ENCODE assay signal across 25 mouse cellular contexts in genomic region chr1:59430886-59431486, GRCm38 (mm10). TPM values are rescaled to one million over a fixed set of nuclear protein-coding genes. Genes with fewer than 3 reads are reported as not detected.
A peak's percentile ranks its signal among the peaks of the same experiment; 100 is the strongest.
DNase-seq lines count a peak whose midpoint lies in the region; ATAC-seq and TF ChIP-seq lines count a peak whose summit lies in the region.
"Had no signal": no experiment of that assay in that cellular context is flagged by ENCODE, and none has a peak within 500 bp of the region (broad histone marks: within the 10 kb centered on the region; RNA-seq: fewer than 3 reads in every experiment).

No protein-coding gene starts in this region.

- no peak overlapping the region for H3K4me3 ChIP-seq in kidney, embryonic 14.5 days (ENCODE audit: low read length)
- no peak overlapping the region for H3K4me3 ChIP-seq in ES-Bruce4 (ENCODE audit: low read depth, low read length)
- H3K4me3 ChIP-seq: erythroblast, embryonic 14.5 days; heart, embryonic 15.5 days; hindbrain, embryonic 12.5 days; liver, embryonic 15.5 days; lung, embryonic 15.5 days; midbrain, embryonic 13.5 days had no signal

- TF ChIP-seq CTCF in ES-Bruce4 (IDR thresholded peaks at IDR 0.05; ENCODE audit: low read depth, low read length) = no peak

- no peak overlapping the region for H3K9ac ChIP-seq in kidney, embryonic 14.5 days (ENCODE audit: low read depth, low read length)
- no peak overlapping the region for H3K9ac ChIP-seq in ES-Bruce4 (ENCODE audit: low read depth, poor library complexity, severe bottlenecking)
- H3K9ac ChIP-seq: forebrain, postnatal 0 days; heart, embryonic 15.5 days; hindbrain, embryonic 12.5 days; liver, embryonic 15.5 days; lung, embryonic 15.5 days; midbrain, embryonic 13.5 days had no signal

- H3K36me3 ChIP-seq in kidney, embryonic 14.5 days (ENCODE audit: control insufficient read depth, insufficient read depth, low read length) = no peaks in the 10 kb centered on the region
- H3K36me3 ChIP-seq in ES-Bruce4 (ENCODE audit: control insufficient read depth, insufficient read depth, low read length, poor library complexity, severe bottlenecking) = no peaks in the 10 kb centered on the region
- H3K36me3 ChIP-seq: G1E; heart, embryonic 15.5 days; hindbrain, embryonic 12.5 days; liver, embryonic 15.5 days; lung, embryonic 15.5 days; midbrain, embryonic 13.5 days had no signal

- no peaks in the 10 kb centered on the region for H3K27me3 ChIP-seq in kidney, embryonic 14.5 days (ENCODE audit: control insufficient read depth, insufficient read depth, low read length)
- H3K27me3 ChIP-seq in ES-Bruce4 (ENCODE audit: control insufficient read depth, insufficient read depth, low read length, poor library complexity, severe bottlenecking) = no peaks in the 10 kb centered on the region
- H3K27me3 ChIP-seq: heart, embryonic 15.5 days; hindbrain, embryonic 12.5 days; liver, embryonic 15.5 days; lung, embryonic 15.5 days; midbrain, embryonic 13.5 days had no signal

- no peak for ATAC-seq in kidney, embryonic 14.5 days (ENCODE audit: low FRiP score, low TSS enrichment)
- ATAC-seq: forebrain, postnatal 0 days; intestine, embryonic 16.5 days; midbrain, embryonic 13.5 days had no signal

- DNase-seq in kidney, adult 11 months = peak; percentile 32
- peak; percentile 56 for DNase-seq in 3134 (ENCODE audit: extremely low read depth, insufficient read length, low spot score)
- peak; percentile 32 to 61 for DNase-seq in kidney, postnatal 25 days
- DNase-seq in left cerebral cortex, adult 8-10 months (ENCODE audit: low spot score in 2 of 2) = no peak
- DNase-seq in right cerebral cortex, postnatal 36 days (ENCODE audit: low spot score in 2 of 2) = no peak
- DNase-seq: adrenal gland, adult 8-10 months; B cell, adult 2 months; cerebellum, adult 2 months; forebrain, postnatal 0 days; gastrocnemius, postnatal 10 days; layer of hippocampus, adult 9-11 months; liver; right cerebral cortex, postnatal 4 days; thymus, adult 2 months; thymus, postnatal 36 days had no signal

- no peak for TF ChIP-seq EP300 in ES-Bruce4 (IDR thresholded peaks at IDR 0.05; ENCODE audit: insufficient read depth, low read depth, low read length)

- 65% methylated on average over 6 of the region's 6 CpGs for WGBS in kidney, embryonic 14.5 days

- H3K4me2 ChIP-seq in kidney, embryonic 14.5 days (replicated peaks; ENCODE audit: low read depth, low read length) = no peak overlapping the region
- H3K4me2 ChIP-seq: heart, embryonic 15.5 days; hindbrain, embryonic 12.5 days; liver, embryonic 15.5 days; lung, embryonic 15.5 days; midbrain, embryonic 13.5 days had no signal

- H3K9me3 ChIP-seq in kidney, embryonic 14.5 days (ENCODE audit: control insufficient read depth, low read length) = no peaks in the 10 kb centered on the region
- H3K9me3 ChIP-seq in ES-Bruce4 (replicated peaks; ENCODE audit: control insufficient read depth, insufficient read depth, low read length, poor library complexity, severe bottlenecking) = no peaks in the 10 kb centered on the region
- H3K9me3 ChIP-seq: G1E; heart, embryonic 15.5 days; hindbrain, embryonic 12.5 days; liver, embryonic 15.5 days; lung, embryonic 15.5 days; midbrain, embryonic 13.5 days had no signal

- no peak overlapping the region for H3K27ac ChIP-seq in kidney, embryonic 14.5 days (ENCODE audit: low read depth, low read length)
- H3K27ac ChIP-seq in ES-Bruce4 (ENCODE audit: insufficient read depth, low read length) = 0 out of 2 replicates have a peak overlapping the region, but pooled peaks have one; percentile 6
- H3K27ac ChIP-seq: heart, embryonic 15.5 days; hindbrain, embryonic 12.5 days; liver, embryonic 15.5 days; lung, embryonic 15.5 days; midbrain, embryonic 13.5 days had no signal

- TF ChIP-seq POLR2A in ES-Bruce4 (IDR thresholded peaks at IDR 0.05; ENCODE audit: insufficient read depth, low read length) = no peak

- H3K4me1 ChIP-seq in kidney, embryonic 14.5 days (ENCODE audit: control insufficient read depth, insufficient read depth, low read length) = 0 out of 2 replicates have a peak, but pooled peaks cover 5% of the 10 kb centered on the region
- H3K4me1 ChIP-seq in ES-Bruce4 (ENCODE audit: control insufficient read depth, insufficient read depth, low read length) = peaks cover 6% of the 10 kb centered on the region
- H3K4me1 ChIP-seq: heart, embryonic 15.5 days; hindbrain, embryonic 12.5 days; midbrain, embryonic 13.5 days had no signal

RNA-seq across cellular contexts. Expression of gene Fzd7, which starts 51.2 kb away (rescaled TPM):
- polyA plus RNA-seq in kidney, embryonic 14.5 days (2014; fragmentation: Nextera tagmentation; extraction: Ambion mirVana) = 20.1 and 29.2 TPM in 2 replicates
- polyA plus RNA-seq in ES-Bruce4 (2011; ENCODE audit: insufficient read depth, insufficient read length, low read depth, missing spikeins) = 51.7 and 54.5 TPM in 2 replicates
- 1 to 10 TPM; 7.7 to 9.5 (median 8.2) TPM for total RNA-seq in left cerebral cortex, adult 8-10 months (2022)

Comparison
In these comparisons a context has a peak if more than half of its experiments do, and no peak if none do; other contexts are left out.
1. DNase-seq: peak in kidney, adult 11 months (single experiment), 3134 (single experiment) and kidney, postnatal 25 days (2 of 2); none in left cerebral cortex, adult 8-10 months (0 of 2) and right cerebral cortex, postnatal 36 days (0 of 2).